Mouse (Mus musculus) hindlimb bud, embryonic 11.5 days (tissue): ENCODE measurements around the gene Dpp6.

Source experiments
- DNase-seq: peaks from one replicate; pipeline ENCODE4 v3.0.0-alpha.2; 2012; ENCODE audit warnings: low read depth, low spot score; ENCODE audit errors: extremely low spot score

The Dpp6 gene

GRCm38 (mm10) chr5:27052441-27052840 is 235.4 kb downstream of the Dpp6 start:
- no peak for DNase-seq

GRCm38 (mm10) chr5:27056436-27056835 is 239.4 kb downstream of the Dpp6 start:
- no peak for DNase-seq

- DNase-seq = no peak
Measured at GRCm38 (mm10) chr5:27060114-27060513, 243.1 kb downstream of the Dpp6 start.

GRCm38 (mm10) chr5:27063871-27064270 is 246.9 kb downstream of the Dpp6 start:
- DNase-seq = no peak

GRCm38 (mm10) chr5:27066837-27067236 is 249.8 kb downstream of the Dpp6 start:
- no peak for DNase-seq

GRCm38 (mm10) chr5:27075131-27075591 is 258.2 kb downstream of the Dpp6 start:
- DNase-seq = no peak

GRCm38 (mm10) chr5:27076046-27076445 is 259.0 kb downstream of the Dpp6 start:
- no peak for DNase-seq

DNA sequence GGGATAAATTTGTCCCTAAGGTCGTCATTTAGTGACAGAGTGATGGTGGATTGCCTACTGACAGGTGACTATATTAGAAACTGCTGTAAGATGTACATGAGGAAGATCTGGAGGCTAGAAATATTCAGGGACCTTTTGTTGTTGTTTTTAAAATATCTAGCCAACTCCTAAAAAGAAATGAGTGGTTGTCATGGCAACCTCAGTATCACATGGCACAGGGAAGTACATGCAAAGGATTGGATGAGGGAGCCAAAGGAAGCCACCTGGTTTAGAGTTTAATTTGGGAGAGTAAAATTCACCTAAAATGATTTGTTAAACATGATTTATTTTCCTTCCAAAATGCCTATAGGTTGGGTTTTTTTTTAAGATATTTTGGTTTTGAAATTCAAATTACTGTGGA is 260.8 kb downstream of the Dpp6 start:
- no peak for DNase-seq

- DNase-seq = no peak
Measured at GRCm38 (mm10) chr5:27081275-27081674, 264.3 kb downstream of the Dpp6 start.

GRCm38 (mm10) chr5:27083762-27084161 is 266.8 kb downstream of the Dpp6 start:
- DNase-seq = no peak

GRCm38 (mm10) chr5:27108221-27108620 is 291.2 kb downstream of the Dpp6 start:
- DNase-seq = no peak

DNA sequence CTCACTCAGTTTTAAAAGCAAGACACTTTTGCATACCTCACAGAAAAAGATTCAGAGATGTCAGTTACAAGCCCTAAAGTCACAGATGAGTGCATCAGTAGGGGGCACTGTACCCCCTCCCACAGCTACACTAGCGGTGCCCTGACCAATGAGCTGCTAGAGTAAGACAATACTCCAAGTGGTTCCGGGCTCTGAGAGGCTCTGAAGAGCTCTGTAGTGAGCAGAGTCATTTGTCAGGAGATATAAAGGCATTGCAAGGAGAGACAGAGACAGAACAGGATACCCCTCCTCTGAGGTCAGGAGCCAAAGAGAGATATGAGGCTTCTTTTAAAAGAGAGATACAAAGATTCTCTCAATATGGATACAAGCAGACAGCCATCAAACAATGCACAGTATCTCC is 305.5 kb downstream of the Dpp6 start:
- no peak for DNase-seq

DNA sequence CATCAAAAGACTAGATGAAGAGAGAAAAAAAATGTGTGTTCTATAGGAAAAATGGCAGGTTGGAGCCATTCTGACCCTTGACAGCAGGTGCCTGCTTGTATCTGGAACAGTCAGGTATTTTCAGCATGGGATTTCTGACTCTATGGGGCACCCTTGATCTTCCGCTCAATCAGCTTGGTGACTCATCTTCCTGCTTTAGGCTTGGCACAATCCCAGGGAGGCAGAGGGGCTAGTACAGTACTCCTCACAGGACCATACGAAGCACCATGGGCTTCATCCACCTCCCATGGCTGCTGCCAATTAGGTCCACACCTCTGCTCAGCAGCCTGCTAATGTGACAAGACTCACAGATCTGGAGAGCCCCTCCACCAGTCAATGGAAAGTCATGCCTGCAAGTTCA is 305.9 kb downstream of the Dpp6 start:
- no peak for DNase-seq

GRCm38 (mm10) chr5:27126034-27126433 is 309.0 kb downstream of the Dpp6 start:
- no peak for DNase-seq

DNA sequence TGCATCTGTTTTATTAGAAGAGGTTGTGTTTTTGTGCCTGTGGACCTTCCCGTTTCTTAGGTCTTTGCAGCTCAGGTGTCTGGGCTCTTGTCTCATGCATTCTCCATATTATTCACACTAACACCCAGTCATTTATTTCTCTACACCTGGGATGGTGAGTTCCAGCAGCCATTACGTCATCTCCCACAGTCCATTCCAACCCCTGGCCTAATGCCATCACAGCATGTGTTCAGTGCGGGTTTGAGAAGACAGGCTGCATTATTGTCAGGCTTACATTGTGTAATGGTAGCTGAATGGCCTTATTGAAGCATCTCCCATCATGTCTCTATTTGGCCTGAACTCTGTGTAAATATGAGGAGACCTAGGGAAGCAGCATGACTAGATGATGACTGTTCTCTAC is 316.2 kb downstream of the Dpp6 start:
- no peak for DNase-seq

- DNase-seq = no peak
Measured at GRCm38 (mm10) chr5:27134436-27135005, 317.5 kb downstream of the Dpp6 start.

DNA sequence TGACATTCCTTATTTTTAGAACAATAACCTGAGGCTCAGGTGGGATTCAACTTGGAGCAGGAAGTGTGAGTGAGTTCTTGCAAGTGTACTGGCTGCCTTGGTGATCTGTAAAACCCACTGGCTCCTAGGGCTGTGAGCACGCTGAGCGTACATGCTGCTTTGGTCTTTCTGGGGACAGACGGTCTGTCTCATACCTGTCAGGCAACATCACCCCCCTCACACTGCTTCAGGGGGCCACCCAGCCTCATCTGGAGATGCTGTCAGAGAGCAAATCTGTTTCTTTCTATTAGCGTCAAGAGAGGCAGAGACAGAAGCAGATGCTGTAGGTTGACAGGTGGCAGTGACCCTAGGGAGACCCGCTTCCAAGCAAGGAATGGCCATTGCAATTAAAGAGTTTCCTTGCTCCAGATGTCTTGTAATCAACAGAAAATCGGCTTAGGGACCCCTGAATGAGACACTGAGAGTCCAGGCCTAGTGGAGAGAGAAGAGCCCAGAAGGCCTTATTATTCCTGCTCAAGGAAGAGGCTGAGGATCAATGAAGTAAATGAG is 330.5 kb downstream of the Dpp6 start:
- no peak for DNase-seq

- no peak for DNase-seq
Measured at GRCm38 (mm10) chr5:27151017-27151416, 334.0 kb downstream of the Dpp6 start.

- DNase-seq = no peak
Measured at GRCm38 (mm10) chr5:27155671-27156070, 338.7 kb downstream of the Dpp6 start.

GRCm38 (mm10) chr5:27156366-27156765 is 339.4 kb downstream of the Dpp6 start:
- DNase-seq = no peak

- no peak for DNase-seq
Measured at GRCm38 (mm10) chr5:27161122-27161645, 344.2 kb downstream of the Dpp6 start.

GRCm38 (mm10) chr5:27168550-27168949 is 351.5 kb downstream of the Dpp6 start:
- DNase-seq = no peak

DNA sequence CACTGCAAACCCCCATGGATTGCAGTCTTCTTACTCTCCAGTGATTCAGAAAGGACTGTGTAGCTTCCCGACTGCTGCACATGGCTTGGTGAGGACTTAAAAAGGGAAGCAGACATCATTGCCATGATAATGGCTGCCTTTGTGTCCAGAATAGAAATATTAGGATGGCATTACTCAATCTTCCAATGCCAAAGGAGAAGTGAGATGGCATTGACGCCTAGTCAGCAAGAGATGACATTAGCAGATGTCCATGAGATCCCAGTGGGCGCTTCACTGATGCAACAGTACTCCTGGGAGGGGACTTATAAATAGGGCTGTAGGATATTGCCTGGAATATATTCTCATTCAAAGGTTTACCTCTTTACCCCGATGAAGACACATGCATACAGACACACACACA is 368.0 kb downstream of the Dpp6 start:
- DNase-seq = no peak
